Mouse (Mus musculus): Measurements from ENCODE around the gene Itpr2.

GRCm38 (mm10) chr6:146083056-146083961 lies 418.7 kb downstream of the Itpr2 start:
- TF ChIP-seq CTCF (IDR thresholded peaks at IDR 0.05; ENCODE audit: control insufficient read depth, insufficient read depth, low read length) (no peak), POLR2A (IDR thresholded peaks at IDR 0.05; ENCODE audit: borderline replicate concordance, control insufficient read depth, low read depth, low read length) (no peak)

Data from bone marrow, adult 2 months (tissue).